ENCODE assay signal across 12 mouse cellular contexts in genomic region chr6:7463896-7464295, GRCm38 (mm10).
DNase-seq lines count a peak whose midpoint lies in the region; ATAC-seq and TF ChIP-seq lines count a peak whose summit lies in the region.
"Had no signal": no experiment of that assay in that cellular context is flagged by ENCODE, and none has a peak within 500 bp of the region (broad histone marks: within the 10 kb centered on the region; RNA-seq: fewer than 3 reads in every experiment).

No protein-coding gene starts in this region.

- ATAC-seq in forebrain, embryonic 14.5 days: peak; percentile 50; the same call in 1 of the 2 replicates
- no peak for ATAC-seq in forebrain, embryonic 12.5 days (ENCODE audit: low FRiP score)
- ATAC-seq: intestine, embryonic 16.5 days had no signal

- no peaks in the 10 kb centered on the region for H3K27me3 ChIP-seq in forebrain, embryonic 14.5 days (replicated peaks; ENCODE audit: control insufficient read depth, insufficient read depth, low read length)
- no peaks in the 10 kb centered on the region for H3K27me3 ChIP-seq in forebrain, embryonic 12.5 days
- H3K27me3 ChIP-seq in kidney, adult 2 months (replicated peaks; ENCODE audit: control insufficient read depth, insufficient read depth, low read length): no peaks in the 10 kb centered on the region
- H3K27me3 ChIP-seq: limb, embryonic 15.5 days had no signal

- H3K4me2 ChIP-seq in forebrain, embryonic 14.5 days (ENCODE audit: low read length): no peak overlapping the region
- H3K4me2 ChIP-seq in forebrain, embryonic 12.5 days: no peak overlapping the region
- H3K4me2 ChIP-seq: limb, embryonic 15.5 days had no signal

- H3K4me1 ChIP-seq in forebrain, embryonic 14.5 days (ENCODE audit: control insufficient read depth, insufficient read depth, low read length): no peaks in the 10 kb centered on the region
- H3K4me1 ChIP-seq in forebrain, embryonic 12.5 days: no peaks in the 10 kb centered on the region
- no peaks in the 10 kb centered on the region for H3K4me1 ChIP-seq in kidney, adult 2 months (ENCODE audit: control insufficient read depth, insufficient read depth, low read length)
- H3K4me1 ChIP-seq: limb, embryonic 15.5 days; midbrain, embryonic 10.5 days had no signal

- H3K36me3 ChIP-seq in forebrain, embryonic 14.5 days (ENCODE audit: control insufficient read depth, insufficient read depth, low read length): no peaks in the 10 kb centered on the region
- no peaks in the 10 kb centered on the region for H3K36me3 ChIP-seq in forebrain, embryonic 12.5 days (replicated peaks)
- H3K36me3 ChIP-seq in kidney, adult 2 months (ENCODE audit: control insufficient read depth, insufficient read depth, low read length): no peaks in the 10 kb centered on the region
- H3K36me3 ChIP-seq: limb, embryonic 15.5 days; midbrain, embryonic 10.5 days had no signal

- H3K4me3 ChIP-seq in forebrain, embryonic 14.5 days (ENCODE audit: low read depth, low read length): no peak overlapping the region
- no peak overlapping the region for H3K4me3 ChIP-seq in forebrain, embryonic 12.5 days (replicated peaks)
- H3K4me3 ChIP-seq in kidney, adult 2 months (ENCODE audit: insufficient read depth, low read depth, low read length): no peak overlapping the region
- H3K4me3 ChIP-seq: limb, embryonic 15.5 days; midbrain, embryonic 10.5 days had no signal

- no peaks in the 10 kb centered on the region for H3K9me3 ChIP-seq in forebrain, embryonic 14.5 days (replicated peaks; ENCODE audit: control insufficient read depth, low read length)
- H3K9me3 ChIP-seq in forebrain, embryonic 12.5 days: no peaks in the 10 kb centered on the region
- H3K9me3 ChIP-seq: limb, embryonic 15.5 days; midbrain, embryonic 10.5 days had no signal

- no peak overlapping the region for H3K9ac ChIP-seq in forebrain, embryonic 14.5 days (ENCODE audit: low read length)
- H3K9ac ChIP-seq in forebrain, embryonic 12.5 days: no peak overlapping the region
- H3K9ac ChIP-seq: limb, embryonic 15.5 days had no signal

- DNase-seq in forebrain, embryonic 14.5 days (ENCODE audit: low spot score): peak; percentile 42
- DNase-seq in kidney, adult 2 months: peak; percentile 6
- DNase-seq in kidney, adult 18-20 months: no peak
- DNase-seq in right cerebral cortex, postnatal 4 days: peak; percentile 15
- DNase-seq in right cerebral cortex, postnatal 25 days: no peak
- peak; percentile 54 for DNase-seq in testis, postnatal 10 days (ENCODE audit: low spot score)
- DNase-seq in layer of hippocampus, postnatal 25 days (ENCODE audit: extremely low spot score in 1 of 2, low spot score in 1 of 2): no peak

- no peak for TF ChIP-seq POLR2A in kidney, adult 2 months (IDR thresholded peaks at IDR 0.05; ENCODE audit: low read depth, low read length)

- no peak for TF ChIP-seq CTCF in kidney, adult 2 months (conservative IDR thresholded peaks at IDR 0.05; ENCODE audit: insufficient read depth, insufficient read length, low read depth, low read length)

- H3K27ac ChIP-seq in forebrain, embryonic 14.5 days (ENCODE audit: low read depth, low read length): no peak overlapping the region
- H3K27ac ChIP-seq in forebrain, embryonic 12.5 days: no peak overlapping the region
- no peak overlapping the region for H3K27ac ChIP-seq in kidney, adult 2 months (ENCODE audit: insufficient read depth, low read depth, low read length)
- H3K27ac ChIP-seq: limb, embryonic 15.5 days; midbrain, embryonic 10.5 days; stomach, postnatal 0 days had no signal

- 83% methylated on average over 2 of the region's 2 CpGs for WGBS in forebrain, embryonic 14.5 days
- 92% methylated on average over 2 of the region's 2 CpGs for WGBS in forebrain, embryonic 12.5 days
- 64% methylated on average over 2 of the region's 2 CpGs for WGBS in kidney, adult 2 months

Comparison
In these comparisons a context has a peak if more than half of its experiments do, and no peak if none do; other contexts are left out.
1. DNase-seq: peak in forebrain, embryonic 14.5 days (single experiment), kidney, adult 2 months (single experiment), right cerebral cortex, postnatal 4 days (single experiment) and testis, postnatal 10 days (single experiment); none in kidney, adult 18-20 months (single experiment), right cerebral cortex, postnatal 25 days (single experiment) and layer of hippocampus, postnatal 25 days (0 of 2).